Mouse (Mus musculus): ENCODE data around the gene 4930516K23Rik. TPM values are rescaled to one million over a fixed set of nuclear protein-coding genes. Genes with fewer than 3 reads are reported as not detected.

4930516K23Rik gene
- total RNA-seq (2021), result not detected in 2 replicates
- long read RNA-seq, result 0 reads

DNA sequence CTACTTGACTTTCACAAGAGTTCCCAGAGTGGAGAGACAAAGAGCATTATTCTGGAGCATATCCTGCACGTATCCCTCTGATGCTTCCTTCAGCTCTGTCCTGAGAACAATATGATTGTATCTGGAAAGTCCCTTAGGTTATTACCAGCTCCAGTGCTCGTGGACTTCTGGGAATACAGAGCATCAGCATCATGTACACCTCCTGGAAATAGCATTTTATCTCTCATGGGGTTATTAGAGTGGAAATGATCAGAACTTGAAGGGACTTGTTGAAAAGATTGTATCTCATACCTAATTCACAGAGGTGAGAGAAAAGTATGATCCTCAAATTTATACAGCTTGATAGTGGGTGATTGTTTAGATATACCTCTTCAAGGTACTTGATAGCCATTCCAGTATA, at the start of gene 4930516K23Rik:
4930516K23Rik (minus strand) TSS at position 101 of the 400 bp plus-strand sequence.
- no peak for DNase-seq

- no peak for DNase-seq
Observed at GRCm38 (mm10) chr7:104104757-104104972, 43.4 kb upstream of the 4930516K23Rik start, which contains the start of gene Olfr646. Gene Olfr646, plus strand, starts transcription at chr7:104104873.

DNA sequence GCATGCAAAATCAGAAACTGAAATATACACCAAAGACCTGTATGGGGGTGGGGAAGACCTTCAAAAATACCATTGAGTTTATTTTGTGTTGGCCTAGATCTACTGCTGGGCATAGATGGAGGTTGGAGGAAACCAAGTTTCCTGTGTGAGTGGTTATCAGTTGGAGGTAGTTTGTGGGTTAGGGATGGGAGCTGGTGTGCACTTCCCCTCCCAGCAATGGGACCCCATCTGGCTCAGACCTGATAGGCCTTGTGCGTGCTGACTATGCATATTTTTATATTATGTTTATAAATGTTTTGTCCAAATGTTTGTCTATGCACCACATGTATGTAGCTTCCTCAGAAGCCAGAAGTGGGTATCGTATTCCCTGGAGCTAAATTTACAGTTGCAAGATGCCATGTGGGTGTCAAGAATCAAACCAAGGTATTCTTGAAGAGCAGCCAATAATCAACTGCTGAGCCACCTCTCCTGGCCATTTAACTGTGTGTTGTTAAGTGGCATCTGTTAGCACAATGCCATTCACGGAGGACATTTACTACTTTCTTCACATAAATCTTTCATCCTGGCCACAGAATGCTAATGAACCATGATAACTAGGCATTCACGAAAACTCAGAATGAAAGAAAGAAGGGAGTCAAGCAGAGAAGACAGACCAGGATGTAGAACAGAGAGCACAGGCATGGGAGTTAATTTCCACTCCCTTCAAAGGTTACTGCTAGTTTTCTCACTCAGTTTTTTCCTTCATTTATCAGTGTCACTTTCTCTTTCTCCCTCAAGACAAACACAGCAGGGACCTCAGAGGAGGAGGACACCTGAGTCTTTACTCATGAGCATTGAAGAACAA, 42.9 kb upstream of the 4930516K23Rik start:
- DNase-seq, result no peak

DNA sequence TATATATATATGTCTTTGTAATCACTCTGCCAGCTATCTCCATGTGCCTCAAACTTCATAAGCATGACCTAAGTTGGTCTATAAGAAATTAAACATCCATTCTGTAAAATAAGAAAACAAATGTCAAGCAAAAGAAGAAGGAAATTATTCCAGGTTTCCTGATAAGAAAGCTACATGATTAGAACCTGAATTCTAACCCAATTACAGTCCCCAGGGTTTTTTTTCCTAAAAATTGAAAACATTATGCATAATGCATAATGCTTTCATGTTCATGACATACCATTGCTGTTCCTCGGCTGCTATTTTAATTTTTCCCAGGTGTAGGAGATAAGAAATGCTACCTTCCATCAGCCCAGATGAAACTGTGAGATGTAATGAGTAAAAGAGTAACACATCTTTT, 24.1 kb upstream of the 4930516K23Rik start, which contains the start of gene Olfr645:
Olfr645 (minus strand) TSS at position 101 of the 400 bp plus-strand sequence.
- DNase-seq, result no peak

GRCm38 (mm10) chr7:104071769-104072168, 10.5 kb upstream of the 4930516K23Rik start, which contains the start of gene Olfr644:
Gene Olfr644, minus strand, starts transcription at chr7:104071869.
- DNase-seq, result no peak

DNA sequence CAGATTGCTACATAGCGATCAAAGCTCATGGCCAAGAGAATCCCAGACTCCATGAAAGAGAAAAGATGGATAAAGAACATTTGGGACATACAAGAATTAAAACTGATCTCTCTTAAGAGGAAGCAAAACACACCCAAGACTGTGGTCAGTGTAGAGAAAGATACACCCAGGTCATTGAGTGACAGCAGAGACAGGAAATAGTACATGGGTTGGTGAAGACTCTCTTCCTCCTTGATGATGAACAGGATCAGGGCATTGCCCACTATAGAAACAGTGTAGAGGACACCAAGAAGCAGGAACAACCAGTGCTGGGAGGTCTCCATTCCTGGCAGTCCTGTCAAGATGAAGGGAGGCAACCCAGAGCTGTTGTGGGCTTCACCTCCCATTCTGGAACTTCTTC, 2.0 kb downstream of the 4930516K23Rik start:
- no peak for DNase-seq

DNA sequence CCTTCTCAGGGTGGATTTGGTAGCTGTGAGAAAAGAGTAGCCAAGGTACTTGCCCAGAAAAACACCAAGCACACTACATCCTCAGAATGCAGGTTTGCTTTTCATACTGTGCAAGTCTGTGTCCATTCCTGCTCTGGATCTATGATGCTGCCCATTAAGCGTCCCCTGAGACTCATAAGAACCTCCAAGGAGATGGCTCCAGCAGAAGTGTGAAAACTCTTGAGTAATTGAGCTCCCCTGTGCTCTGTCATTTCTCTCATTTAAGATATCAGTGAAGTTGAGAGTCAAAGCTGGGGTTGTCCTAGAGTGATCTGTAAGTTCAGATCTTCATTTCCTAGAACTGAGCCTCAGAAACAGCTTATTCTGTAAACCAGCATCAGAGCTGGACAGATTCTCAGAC, 8.7 kb downstream of the 4930516K23Rik start, which contains the start of gene Olfr642:
Olfr642 (minus strand) TSS at position 101 of the 400 bp plus-strand sequence.
- DNase-seq, result no peak

- no peak for DNase-seq
Observed at GRCm38 (mm10) chr7:104050745-104051144, 10.5 kb downstream of the 4930516K23Rik start.

GRCm38 (mm10) chr7:104035145-104035544, 26.1 kb downstream of the 4930516K23Rik start, which contains the start of gene Olfr641:
Gene Olfr641, plus strand, starts transcription at chr7:104035445.
- DNase-seq, result no peak

GRCm38 (mm10) chr7:104026978-104027377, 34.3 kb downstream of the 4930516K23Rik start:
- DNase-seq, result no peak

- no peak for DNase-seq
Observed at GRCm38 (mm10) chr7:104025473-104025872, 35.8 kb downstream of the 4930516K23Rik start, which contains the start of gene Olfr640. Gene Olfr640, minus strand, starts transcription at chr7:104025573.

DNA sequence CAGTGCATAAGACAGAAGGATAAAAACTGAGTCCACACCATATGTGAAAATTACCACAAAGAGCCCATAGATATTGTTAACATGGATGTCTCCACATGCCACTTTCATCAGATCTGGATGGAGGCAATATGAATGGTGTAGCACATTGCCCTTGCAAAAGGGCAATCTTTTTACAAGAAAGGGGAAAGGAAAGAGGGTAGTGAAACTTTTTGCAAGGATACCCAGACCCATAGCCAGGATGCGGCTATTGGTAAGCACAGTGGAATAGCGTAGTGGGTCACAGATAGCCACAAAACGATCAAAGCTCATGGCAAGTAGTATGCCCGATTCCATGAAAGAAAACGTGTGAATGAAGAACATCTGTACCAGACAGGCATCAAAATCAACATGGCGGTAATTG, 39.6 kb downstream of the 4930516K23Rik start:
- DNase-seq, result no peak

- DNase-seq, result no peak
Observed at GRCm38 (mm10) chr7:104018953-104019352, 42.3 kb downstream of the 4930516K23Rik start.

DNA sequence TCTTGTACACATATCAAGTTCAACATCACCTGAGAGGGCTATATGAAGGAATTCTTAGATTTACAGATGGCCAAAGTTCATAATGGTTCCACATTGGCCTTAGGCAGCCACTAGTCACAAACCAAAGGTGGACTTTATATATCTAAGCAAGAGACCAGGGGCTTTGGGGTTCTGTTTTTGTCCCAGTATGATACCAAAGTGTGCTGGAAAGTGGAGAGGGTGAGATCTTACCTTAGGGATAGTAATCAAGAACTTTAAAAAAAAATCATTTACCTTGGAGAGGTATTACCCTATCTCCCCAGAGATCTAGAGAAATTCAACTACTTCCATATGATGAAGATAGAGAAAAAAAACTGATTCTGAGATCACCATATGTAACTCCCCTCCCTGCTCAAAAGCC, 44.0 kb downstream of the 4930516K23Rik start, which contains the start of gene Olfr639:
Olfr639 (minus strand) TSS at position 101 of the 400 bp plus-strand sequence.
- no peak for DNase-seq

Other genes starting within 250 kb of the 4930516K23Rik start
- 217 and 281 TPM in 2 replicates for gene Hbb-bt, start 247.4 kb downstream of the 4930516K23Rik start, total RNA-seq (2021)
- 2,100 and 2,179 TPM in 2 replicates for gene Hbb-bs, start 233.3 kb downstream of the 4930516K23Rik start, total RNA-seq (2021)
- not detected in 2 replicates for gene Hbb-bh2, start 220.9 kb downstream of the 4930516K23Rik start, total RNA-seq (2021)
- gene Hbb-bh1, start 218.3 kb downstream of the 4930516K23Rik start, total RNA-seq (2021), result not detected in 2 replicates
- not detected in 2 replicates for gene Hbb-y, start 208.2 kb downstream of the 4930516K23Rik start, total RNA-seq (2021)
- not detected in 2 replicates for gene Olfr66, start 175.2 kb downstream of the 4930516K23Rik start, total RNA-seq (2021)
- not detected in 2 replicates for gene Olfr64, start 167.0 kb downstream of the 4930516K23Rik start, total RNA-seq (2021)
- gene Olfr65, start 158.0 kb downstream of the 4930516K23Rik start, total RNA-seq (2021), result not detected in 2 replicates
- not detected in 2 replicates for gene Olfr631, start 132.6 kb downstream of the 4930516K23Rik start, total RNA-seq (2021)
- gene Olfr632, start 127.1 kb downstream of the 4930516K23Rik start, total RNA-seq (2021), result not detected in 2 replicates
- gene Olfr633, start 117.0 kb downstream of the 4930516K23Rik start, total RNA-seq (2021), result not detected in 2 replicates
- gene Olfr635, start 90.3 kb downstream of the 4930516K23Rik start, total RNA-seq (2021), result 0.06 TPM in 1 of 2 replicates, not detected in the other
- not detected in 2 replicates for gene Olfr638, start 62.7 kb downstream of the 4930516K23Rik start, total RNA-seq (2021)
- gene Olfr639, start 44.1 kb downstream of the 4930516K23Rik start, total RNA-seq (2021), result 0.06 TPM in 1 of 2 replicates, not detected in the other
- gene Olfr640, start 35.9 kb downstream of the 4930516K23Rik start, total RNA-seq (2021), result not detected in 2 replicates
- not detected in 2 replicates for gene Olfr641, start 26.0 kb downstream of the 4930516K23Rik start, total RNA-seq (2021)
- gene Olfr642, start 8.8 kb downstream of the 4930516K23Rik start, total RNA-seq (2021), result not detected in 2 replicates
- not detected in 2 replicates for gene Olfr644, start 10.4 kb upstream of the 4930516K23Rik start, total RNA-seq (2021)
- gene Olfr645, start 24.0 kb upstream of the 4930516K23Rik start, total RNA-seq (2021), result not detected in 2 replicates
- not detected in 2 replicates for gene Olfr646, start 43.4 kb upstream of the 4930516K23Rik start, total RNA-seq (2021)
- gene Ubqln5, start 68.4 kb upstream of the 4930516K23Rik start, total RNA-seq (2021), result not detected in 2 replicates
- not detected in 2 replicates for gene Olfr643, start 76.0 kb upstream of the 4930516K23Rik start, total RNA-seq (2021)
- not detected in 2 replicates for gene Ubqln3, start 81.8 kb upstream of the 4930516K23Rik start, total RNA-seq (2021)
- not detected in 2 replicates for gene Ubqlnl, start 89.1 kb upstream of the 4930516K23Rik start, total RNA-seq (2021)
- not detected in 2 replicates for gene Olfm5, start 103.4 kb upstream of the 4930516K23Rik start, total RNA-seq (2021)
- not detected in 2 replicates for gene Olfr648, start 121.9 kb upstream of the 4930516K23Rik start, total RNA-seq (2021)
- gene Olfr649, start 134.5 kb upstream of the 4930516K23Rik start, total RNA-seq (2021), result not detected in 2 replicates
- gene Trim6, start 157.3 kb upstream of the 4930516K23Rik start, total RNA-seq (2021), result 0.48 and 1.2 TPM in 2 replicates
- gene Trim34a, start 183.0 kb upstream of the 4930516K23Rik start, total RNA-seq (2021), result 7.7 and 12.1 TPM in 2 replicates
- 5.7 and 7.3 TPM in 2 replicates for gene Trim5, start 226.6 kb upstream of the 4930516K23Rik start, total RNA-seq (2021)

All from adrenal gland, postnatal 25 days (tissue).